Mouse (Mus musculus): ENCODE data around the gene Snrpd3.

GRCm38 (mm10) chr10:75530322-75530721 is 13.0 kb downstream of the Snrpd3 start:
- TF ChIP-seq POU5F1 (IDR thresholded peaks at IDR 0.05; ENCODE audit: borderline replicate concordance, low read length) (no peak), CTCF (conservative IDR thresholded peaks at IDR 0.05; ENCODE audit: low read length) (no peak), NANOG (IDR thresholded peaks at IDR 0.05; ENCODE audit: borderline replicate concordance, low read length) (no peak)
